Mouse (Mus musculus) megakaryocyte-erythroid progenitor cell, adult 5-6 weeks (primary cell): ENCODE data around the gene Gfpt2. TPM values are rescaled to one million over a fixed set of nuclear protein-coding genes. Genes with fewer than 3 reads are reported as not detected.

ENCODE experiments used
- ATAC-seq: replicated peaks from 2 replicates; pipeline ENCODE4 v1.8.0; 2016; ENCODE audit warnings: mild to moderate bottlenecking, inconsistent platforms; ENCODE audit not compliant: severe bottlenecking, poor library complexity, low FRiP score, low TSS enrichment
- total RNA-seq, 2 experiments: library from RNA; stranded (forward) in 1 of 2; stranded (reverse) in 1 of 2; fragments of 200-1000, 215-1000 nt in 1 of 2; fragments of >200 nt in 1 of 2; fragmentation: Nextera tagmentation in 1 of 2; gene quantifications; 2 replicates each; pipeline ENCODE4 v1.2.3; 2014 to 2017

Gene Gfpt2
- total RNA-seq, 2 experiments from 2014 or later, result 0.87 to 2.3 TPM

- no peak for ATAC-seq
Observed at GRCm38 (mm10) chr11:49832962-49833361, 39.0 kb downstream of the Gfpt2 start.

GRCm38 (mm10) chr11:49834248-49834647 is 40.3 kb downstream of the Gfpt2 start:
- no peak for ATAC-seq

- no peak for ATAC-seq
Observed at GRCm38 (mm10) chr11:49835257-49835956, 41.4 kb downstream of the Gfpt2 start.

- peak; percentile 45; the same call in 1 of the 2 replicates for ATAC-seq
Observed at GRCm38 (mm10) chr11:49837717-49838407, 43.9 kb downstream of the Gfpt2 start.

- no peak for ATAC-seq
Observed at GRCm38 (mm10) chr11:49840666-49841065, 46.7 kb downstream of the Gfpt2 start.

- ATAC-seq, result no peak
Observed at GRCm38 (mm10) chr11:49841886-49842285, 47.9 kb downstream of the Gfpt2 start.

GRCm38 (mm10) chr11:49842718-49843117 is 48.7 kb downstream of the Gfpt2 start:
- ATAC-seq, result no peak

- no peak for ATAC-seq
Observed at GRCm38 (mm10) chr11:49844311-49844710, 50.3 kb downstream of the Gfpt2 start.

GRCm38 (mm10) chr11:49844969-49845368 is 51.0 kb downstream of the Gfpt2 start:
- 0 out of 2 replicates have a peak, but pooled peaks have one; percentile 18 for ATAC-seq

- ATAC-seq, result no peak
Observed at GRCm38 (mm10) chr11:49845958-49846357, 52.0 kb downstream of the Gfpt2 start.

- ATAC-seq, result peak; percentile 90
Observed at GRCm38 (mm10) chr11:49846401-49847070, 52.6 kb downstream of the Gfpt2 start, which contains the start of gene Mapk9. Mapk9 (plus strand) TSS chr11:49846751.

- ATAC-seq, result 0 out of 2 replicates have a peak, but pooled peaks have one; percentile 1
Observed at GRCm38 (mm10) chr11:49847071-49847810, 53.3 kb downstream of the Gfpt2 start.

- ATAC-seq, result no peak
Observed at GRCm38 (mm10) chr11:49847811-49848078, 53.8 kb downstream of the Gfpt2 start.

- ATAC-seq, result peak; percentile 50
Observed at GRCm38 (mm10) chr11:49848080-49848815, 54.3 kb downstream of the Gfpt2 start.

GRCm38 (mm10) chr11:49850331-49850730 is 56.4 kb downstream of the Gfpt2 start:
- ATAC-seq, result no peak

- no peak for ATAC-seq
Observed at GRCm38 (mm10) chr11:49855144-49855543, 61.2 kb downstream of the Gfpt2 start.

- ATAC-seq, result no peak
Observed at GRCm38 (mm10) chr11:49861139-49861538, 67.2 kb downstream of the Gfpt2 start.

GRCm38 (mm10) chr11:49863926-49864325 is 69.9 kb downstream of the Gfpt2 start:
- peak; percentile 88 for ATAC-seq

GRCm38 (mm10) chr11:49867320-49867719 is 73.3 kb downstream of the Gfpt2 start:
- ATAC-seq, result no peak
